Mouse (Mus musculus) limb, embryonic 13.5 days (tissue): ENCODE data around the gene 1190005I06Rik. TPM values are rescaled to one million over a fixed set of nuclear protein-coding genes. Genes with fewer than 3 reads are reported as not detected.

Experiments
- ATAC-seq: fragments of 200-750 bp; cut with Nextera tagmentation; 2 replicates; pipeline ENCODE4 v1.8.0; 2017; ENCODE audit warnings: low read depth, moderate number of reproducible peaks, moderate TSS enrichment; ENCODE audit not compliant: low FRiP score
- H3K27ac ChIP-seq: fragments of 300-500 bp; sonication (generic); 2 replicates; pipeline ENCODE4 v1.5.1; 2015; ENCODE audit warnings: inconsistent platforms, mild to moderate bottlenecking, moderate library complexity
- H3K27me3 ChIP-seq: fragments of 300-500 bp; sonication (generic); 2 replicates; pipeline ENCODE4 v1.6.1; 2015; ENCODE audit warnings: mild to moderate bottlenecking, inconsistent platforms
- H3K36me3 ChIP-seq: fragments of 300-500 bp; sonication (generic); 2 replicates; pipeline ENCODE4 v1.6.1; 2015; ENCODE audit warnings: inconsistent platforms, mild to moderate bottlenecking, moderate library complexity
- H3K4me1 ChIP-seq: fragments of 300-500 bp; sonication (generic); 2 replicates; pipeline ENCODE4 v1.6.1; 2015; ENCODE audit warnings: inconsistent platforms
- H3K4me2 ChIP-seq: fragments of 300-500 bp; sonication (generic); replicated peaks from 2 replicates; pipeline ENCODE4 v1.6.1; 2015; ENCODE audit warnings: inconsistent platforms, mild to moderate bottlenecking, moderate library complexity
- H3K4me3 ChIP-seq: fragments of 300-500 bp; sonication (generic); 2 replicates; pipeline ENCODE4 v1.5.1; 2015; ENCODE audit warnings: moderate library complexity, mild to moderate bottlenecking, inconsistent platforms
- H3K9ac ChIP-seq: fragments of 300-500 bp; sonication (generic); 2 replicates; pipeline ENCODE4 v1.6.1; 2015; ENCODE audit warnings: mild to moderate bottlenecking, inconsistent platforms
- H3K9me3 ChIP-seq: fragments of 300-500 bp; sonication (generic); 2 replicates; pipeline ENCODE4 v1.6.1; 2016; ENCODE audit warnings: inconsistent platforms
- WGBS: fragments of 180-500 bp; shearing (Covaris S2); methylation state at CpG from one replicate; pipeline ENCODE4 v1.1.7; 2015; 5-methylcytosine and 5-hydroxymethylcytosine counted together
- polyA plus RNA-seq: library from polyadenylated mRNA; unstranded; fragments of >200 nt; fragmentation: Nextera tagmentation; extraction: Ambion mirVana; gene quantifications from 2 replicates; pipeline ENCODE4 v1.2.1, GENCODE M21; 2015

Gene 1190005I06Rik
- polyA plus RNA-seq, 1 experiment from 2014 or later: 8.0 TPM

DNA sequence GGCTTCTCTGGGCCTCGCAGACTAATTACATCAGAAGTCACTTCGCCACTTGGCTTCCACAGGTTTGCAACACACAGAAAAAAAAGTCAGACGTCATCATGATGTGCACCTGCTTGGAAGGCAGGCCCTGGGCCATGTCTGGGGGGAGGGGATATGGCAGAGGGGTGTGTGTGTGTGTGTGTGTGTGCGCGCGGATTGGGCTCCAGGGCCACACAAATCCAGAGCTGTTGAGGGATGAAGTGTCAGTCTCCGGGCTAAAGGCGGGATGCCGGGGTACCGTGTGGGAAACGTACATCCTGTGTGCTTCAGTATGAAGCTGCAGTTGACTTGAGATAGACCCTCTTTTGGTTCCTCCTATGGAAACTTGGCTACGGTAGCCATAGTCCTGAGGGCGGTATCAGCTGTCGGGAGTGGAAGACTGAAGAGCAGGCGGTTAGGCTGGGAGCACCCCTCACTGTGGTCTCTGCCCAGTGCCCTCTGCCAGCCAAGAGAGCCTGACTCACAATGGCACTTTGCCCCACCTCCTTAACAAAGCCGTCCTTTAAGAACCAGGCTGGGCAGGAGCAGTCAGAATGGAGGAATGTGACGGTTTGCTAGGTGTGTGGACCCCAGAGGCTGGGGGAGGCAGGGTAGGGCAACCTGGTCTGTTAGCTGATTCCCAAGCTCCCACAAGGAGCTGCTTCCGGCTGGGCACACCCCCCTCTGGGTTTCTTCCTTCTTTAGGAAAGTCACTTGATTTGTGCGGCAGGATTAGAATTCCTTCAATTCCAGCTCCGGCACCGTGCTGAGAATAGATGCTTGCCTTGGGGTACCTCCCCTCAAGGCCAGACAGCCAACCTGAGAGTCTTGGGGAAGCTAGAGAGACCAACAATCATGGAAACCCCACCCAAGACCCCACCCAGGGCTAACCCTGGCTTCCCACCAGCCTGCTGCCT lies 15.7 kb downstream of the 1190005I06Rik start:
- Histone ChIP-seq H3K4me1 (peaks cover 43% of the 10 kb centered on the region), H3K27ac (no peak overlapping the region), H3K4me3 (no peak overlapping the region), H3K36me3 (no peaks in the 10 kb centered on the region), H3K4me2 (no peak overlapping the region), H3K9me3 (0 out of 2 replicates have a peak, but pooled peaks cover 6% of the 10 kb centered on the region), H3K27me3 (peaks cover 33% of the 10 kb centered on the region), H3K9ac (no peak overlapping the region)
- WGBS: 72% methylated on average over 21 of the region's 21 CpGs
- no peak for ATAC-seq

- 37% methylated on average over 6 of the region's 6 CpGs for WGBS
- Histone ChIP-seq H3K4me2 (no peak overlapping the region), H3K9ac (no peak overlapping the region), H3K4me3 (no peak overlapping the region), H3K9me3 (0 out of 2 replicates have a peak, but pooled peaks cover 6% of the 10 kb centered on the region), H3K27ac (no peak overlapping the region), H3K27me3 (peaks cover 25% of the 10 kb centered on the region), H3K36me3 (no peaks in the 10 kb centered on the region), H3K4me1 (peaks cover 43% of the 10 kb centered on the region)
- no peak for ATAC-seq
These were observed 16.6 kb downstream of the 1190005I06Rik start for GRCm38 (mm10) chr8:120630848-120631247.

DNA sequence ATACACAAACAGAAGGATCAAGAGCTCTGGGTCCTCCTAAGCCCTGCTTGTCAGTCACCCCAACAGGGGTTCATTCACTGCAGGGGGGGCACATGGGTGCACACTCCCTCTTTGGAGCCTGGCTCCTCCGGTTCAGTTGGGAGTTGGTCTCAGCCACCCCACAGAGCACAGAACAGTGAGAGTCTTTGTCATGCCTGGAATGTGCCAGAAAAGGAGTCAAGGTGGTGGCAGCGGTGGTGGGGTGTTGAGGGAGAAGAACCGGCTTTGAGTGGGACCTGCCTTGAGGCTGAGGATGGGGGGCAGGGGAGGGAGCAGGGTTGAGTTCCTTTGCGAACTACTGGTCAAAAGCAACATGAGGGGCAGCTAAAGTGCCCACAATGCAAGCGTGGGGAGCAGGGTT lies 17.4 kb downstream of the 1190005I06Rik start:
- Histone ChIP-seq H3K9me3 (0 out of 2 replicates have a peak, but pooled peaks cover 6% of the 10 kb centered on the region), H3K4me1 (peaks cover 43% of the 10 kb centered on the region), H3K4me3 (no peak overlapping the region), H3K9ac (no peak overlapping the region), H3K27ac (no peak overlapping the region), H3K36me3 (no peaks in the 10 kb centered on the region), H3K4me2 (no peak overlapping the region), H3K27me3 (peaks cover 19% of the 10 kb centered on the region)
- ATAC-seq: no peak
- WGBS: 47% methylated on average over 5 of the region's 5 CpGs

- H3K27me3 ChIP-seq: no peaks in the 10 kb centered on the region
- 94% methylated on average over 5 of the region's 5 CpGs for WGBS
- no peak overlapping the region for H3K9ac ChIP-seq
- H3K27ac ChIP-seq: no peak overlapping the region
- no peak overlapping the region for H3K4me2 ChIP-seq
- H3K36me3 ChIP-seq: no peaks in the 10 kb centered on the region
- H3K4me3 ChIP-seq: no peak overlapping the region
- no peaks in the 10 kb centered on the region for H3K9me3 ChIP-seq
- no peak for ATAC-seq
- peaks cover 22% of the 10 kb centered on the region for H3K4me1 ChIP-seq
These were observed 20.1 kb downstream of the 1190005I06Rik start for GRCm38 (mm10) chr8:120627298-120627697.

GRCm38 (mm10) chr8:120626461-120626860 lies 21.0 kb downstream of the 1190005I06Rik start:
- Histone ChIP-seq H3K9me3 (no peaks in the 10 kb centered on the region), H3K4me2 (no peak overlapping the region), H3K4me1 (peaks cover 14% of the 10 kb centered on the region; the same call in 1 of the 2 replicates), H3K36me3 (no peaks in the 10 kb centered on the region), H3K4me3 (no peak overlapping the region), H3K27ac (no peak overlapping the region), H3K9ac (no peak overlapping the region), H3K27me3 (no peaks in the 10 kb centered on the region)
- 64% methylated on average over 11 of the region's 11 CpGs for WGBS
- ATAC-seq: no peak

- H3K27me3 ChIP-seq: no peaks in the 10 kb centered on the region
- no peak overlapping the region for H3K9ac ChIP-seq
- H3K27ac ChIP-seq: no peak overlapping the region
- no peaks in the 10 kb centered on the region for H3K36me3 ChIP-seq
- no peak overlapping the region for H3K4me2 ChIP-seq
- no peaks in the 10 kb centered on the region for H3K4me1 ChIP-seq
- H3K9me3 ChIP-seq: no peaks in the 10 kb centered on the region
- H3K4me3 ChIP-seq: no peak overlapping the region
- 56% methylated on average over 1 of the region's 2 CpGs for WGBS
- no peak for ATAC-seq
These were observed 23.8 kb downstream of the 1190005I06Rik start for GRCm38 (mm10) chr8:120623608-120624007.

DNA sequence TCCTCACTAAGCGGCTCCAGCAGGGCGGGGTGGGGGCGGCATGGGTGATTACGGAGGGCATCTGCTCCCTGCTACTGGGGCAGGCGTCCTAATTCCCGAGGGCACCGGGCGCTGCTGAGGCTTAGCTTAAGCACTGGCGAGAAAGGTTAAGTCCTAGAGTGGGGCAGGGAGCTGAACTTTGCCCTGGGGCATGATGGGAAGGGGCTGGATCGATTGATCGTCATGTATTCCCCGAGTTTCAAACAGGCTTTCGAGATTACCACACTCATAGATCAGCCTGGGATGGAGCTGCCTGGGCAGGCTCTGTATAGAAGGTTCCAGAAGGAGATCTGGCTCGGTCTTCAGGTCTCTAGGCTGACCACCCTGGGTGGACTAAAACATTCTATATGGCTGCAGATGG lies 25.3 kb downstream of the 1190005I06Rik start:
- H3K4me3 ChIP-seq: no peak overlapping the region
- no peak overlapping the region for H3K27ac ChIP-seq

GRCm38 (mm10) chr8:120620441-120620840 lies 27.0 kb downstream of the 1190005I06Rik start:
- no peak for ATAC-seq
- Histone ChIP-seq H3K4me2 (no peak overlapping the region), H3K27me3 (no peaks in the 10 kb centered on the region), H3K4me1 (no peaks in the 10 kb centered on the region; the same call in none of the 2 replicates), H3K36me3 (no peaks in the 10 kb centered on the region), H3K27ac (no peak overlapping the region), H3K9me3 (no peaks in the 10 kb centered on the region), H3K4me3 (no peak overlapping the region), H3K9ac (peak overlapping the region; percentile 19; the same call in 1 of the 2 replicates)
- WGBS: 53% methylated on average over 7 of the region's 7 CpGs

More for the DNA sequence above, 25.3 kb downstream of the 1190005I06Rik start:
- Histone ChIP-seq H3K4me1 (no peaks in the 10 kb centered on the region; the same call in 1 of the 2 replicates), H3K9me3 (no peaks in the 10 kb centered on the region), H3K27me3 (no peaks in the 10 kb centered on the region), H3K9ac (no peak overlapping the region), H3K4me2 (no peak overlapping the region), H3K36me3 (no peaks in the 10 kb centered on the region)
- no peak for ATAC-seq
- 74% methylated on average over 14 of the region's 14 CpGs for WGBS

DNA sequence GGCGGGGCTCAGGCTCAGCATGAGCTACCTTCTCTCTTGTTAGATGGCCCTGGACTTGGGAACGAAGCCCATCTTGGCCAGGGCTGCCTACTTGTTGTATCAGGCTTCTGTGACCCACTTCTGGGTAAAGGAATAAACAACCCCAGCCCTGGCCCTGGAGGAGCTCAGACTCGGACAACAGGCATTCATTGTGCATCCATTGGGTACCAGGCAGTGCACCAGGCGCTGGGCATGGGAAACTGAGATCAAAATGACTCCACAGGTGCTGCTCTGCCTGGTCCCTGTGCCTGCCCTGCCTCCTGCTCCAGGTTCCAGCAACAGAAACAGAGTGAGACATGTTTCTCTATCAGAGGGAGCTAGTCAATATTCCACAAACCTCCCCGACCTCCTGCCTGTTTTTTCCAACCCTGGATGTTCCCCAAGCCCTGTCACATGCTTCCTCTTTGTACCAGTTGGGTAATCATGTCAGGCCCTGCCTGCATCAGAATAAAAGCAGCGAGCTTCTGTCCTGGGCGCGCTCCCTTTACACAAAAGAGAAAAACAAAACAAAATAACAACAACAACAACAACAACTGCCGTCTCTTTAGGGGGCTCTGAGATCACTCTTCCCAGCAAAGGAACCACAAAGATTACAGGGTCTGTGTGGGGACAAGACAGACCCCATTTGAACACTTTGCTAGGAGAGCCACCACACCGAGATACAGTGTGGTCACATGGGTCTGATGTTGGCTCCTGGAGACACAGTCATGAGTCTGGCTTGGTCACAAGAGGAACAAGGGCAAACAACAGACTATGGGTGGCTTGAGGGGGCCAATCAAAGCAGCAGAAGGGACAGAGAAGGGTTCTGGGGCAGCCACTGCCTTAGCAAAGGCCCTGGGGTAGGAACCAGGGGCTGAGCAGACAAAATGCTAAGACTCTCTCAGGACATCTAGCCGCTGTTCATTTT lies 27.9 kb downstream of the 1190005I06Rik start:
- Histone ChIP-seq H3K36me3 (no peaks in the 10 kb centered on the region), H3K4me2 (no peak overlapping the region), H3K4me1 (no peaks in the 10 kb centered on the region; the same call in none of the 2 replicates), H3K27ac (no peak overlapping the region), H3K27me3 (no peaks in the 10 kb centered on the region), H3K9ac (0 out of 2 replicates have a peak overlapping the region, but pooled peaks have one; percentile 19), H3K4me3 (no peak overlapping the region), H3K9me3 (no peaks in the 10 kb centered on the region)
- 74% methylated on average over 10 of the region's 11 CpGs for WGBS
- ATAC-seq: no peak

DNA sequence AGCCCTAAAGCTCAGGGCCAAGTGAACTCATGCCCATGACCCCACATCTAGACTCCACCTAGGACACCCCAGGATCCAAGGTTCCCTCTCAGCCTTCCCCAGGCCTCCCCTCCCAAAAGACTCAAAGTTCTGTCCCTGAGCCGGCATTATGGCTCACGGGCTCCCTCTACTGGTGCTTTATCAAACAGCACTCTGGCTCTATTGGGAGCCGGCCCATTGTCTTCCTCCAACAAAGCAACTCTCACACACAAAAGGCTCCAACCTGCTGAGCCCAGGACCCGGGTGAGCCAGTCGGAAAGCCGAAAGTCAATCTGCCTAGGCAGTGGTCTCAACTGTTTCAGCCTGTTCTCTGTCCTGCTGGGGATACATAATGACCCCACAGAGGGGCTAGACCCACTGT lies 29.3 kb downstream of the 1190005I06Rik start:
- Histone ChIP-seq H3K27ac (no peak overlapping the region), H3K4me3 (no peak overlapping the region), H3K9me3 (no peaks in the 10 kb centered on the region), H3K36me3 (no peaks in the 10 kb centered on the region), H3K27me3 (no peaks in the 10 kb centered on the region), H3K9ac (no peak overlapping the region), H3K4me1 (no peaks in the 10 kb centered on the region; the same call in none of the 2 replicates), H3K4me2 (peak overlapping the region; percentile 21; the same call in 1 of the 2 replicates)
- 1% methylated on average over 6 of the region's 6 CpGs for WGBS
- 0 out of 2 replicates have a peak, but pooled peaks have one; percentile 41 for ATAC-seq

DNA sequence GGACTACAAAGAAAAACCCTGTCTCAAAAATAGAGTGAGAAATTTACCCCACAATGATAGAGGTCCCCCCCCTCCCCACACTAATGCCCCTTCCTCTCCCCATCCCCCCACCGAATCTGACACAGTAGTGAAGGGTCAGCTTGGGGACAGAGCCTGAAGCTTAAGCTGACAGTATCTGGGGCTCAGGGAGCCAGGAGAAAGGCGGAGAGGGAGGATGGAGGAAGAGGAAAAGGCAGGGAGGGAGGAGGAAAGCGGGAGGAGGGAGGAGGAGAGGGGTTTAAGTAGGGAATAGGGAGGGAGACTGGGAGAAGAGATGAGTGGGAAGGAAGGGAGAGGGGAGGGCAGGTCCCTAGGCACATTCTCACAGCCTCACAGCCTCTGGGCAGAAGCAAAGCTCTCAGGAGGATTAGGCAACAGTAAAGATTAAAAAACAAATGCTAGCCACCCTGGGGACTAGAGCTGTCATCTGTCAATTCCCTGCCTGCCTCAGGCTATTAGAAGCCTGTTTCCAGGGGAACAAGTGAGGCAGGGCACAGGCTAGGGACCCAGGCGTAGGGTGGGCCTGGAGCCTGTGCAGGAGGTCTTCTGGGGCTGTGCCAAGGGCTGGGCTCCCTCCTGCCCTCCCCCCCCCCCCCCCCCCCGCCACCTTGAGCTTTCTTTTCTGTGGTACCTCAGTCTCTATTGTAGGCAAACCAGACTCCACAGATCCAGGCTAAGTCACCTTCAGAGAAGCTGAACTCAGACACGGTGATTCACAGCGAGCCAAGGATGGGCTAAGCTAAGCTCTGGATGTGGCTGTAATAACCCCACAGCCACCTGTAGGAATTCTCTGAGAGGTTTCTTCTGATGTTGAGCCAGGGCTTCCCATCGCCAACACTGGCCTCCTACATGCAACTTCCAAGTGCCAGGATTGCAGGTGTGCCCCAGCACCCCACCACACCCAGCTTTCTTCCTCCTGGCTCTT lies 30.5 kb downstream of the 1190005I06Rik start:
- Histone ChIP-seq H3K27ac (no peak overlapping the region), H3K4me2 (no peak overlapping the region), H3K27me3 (no peaks in the 10 kb centered on the region), H3K4me3 (no peak overlapping the region), H3K36me3 (no peaks in the 10 kb centered on the region), H3K4me1 (no peaks in the 10 kb centered on the region; the same call in none of the 2 replicates), H3K9me3 (no peaks in the 10 kb centered on the region), H3K9ac (no peak overlapping the region)
- ATAC-seq: no peak
- WGBS: 37% methylated on average over 7 of the region's 8 CpGs
